15 mouse cellular contexts compared by ENCODE assay signal in the genomic region with DNA sequence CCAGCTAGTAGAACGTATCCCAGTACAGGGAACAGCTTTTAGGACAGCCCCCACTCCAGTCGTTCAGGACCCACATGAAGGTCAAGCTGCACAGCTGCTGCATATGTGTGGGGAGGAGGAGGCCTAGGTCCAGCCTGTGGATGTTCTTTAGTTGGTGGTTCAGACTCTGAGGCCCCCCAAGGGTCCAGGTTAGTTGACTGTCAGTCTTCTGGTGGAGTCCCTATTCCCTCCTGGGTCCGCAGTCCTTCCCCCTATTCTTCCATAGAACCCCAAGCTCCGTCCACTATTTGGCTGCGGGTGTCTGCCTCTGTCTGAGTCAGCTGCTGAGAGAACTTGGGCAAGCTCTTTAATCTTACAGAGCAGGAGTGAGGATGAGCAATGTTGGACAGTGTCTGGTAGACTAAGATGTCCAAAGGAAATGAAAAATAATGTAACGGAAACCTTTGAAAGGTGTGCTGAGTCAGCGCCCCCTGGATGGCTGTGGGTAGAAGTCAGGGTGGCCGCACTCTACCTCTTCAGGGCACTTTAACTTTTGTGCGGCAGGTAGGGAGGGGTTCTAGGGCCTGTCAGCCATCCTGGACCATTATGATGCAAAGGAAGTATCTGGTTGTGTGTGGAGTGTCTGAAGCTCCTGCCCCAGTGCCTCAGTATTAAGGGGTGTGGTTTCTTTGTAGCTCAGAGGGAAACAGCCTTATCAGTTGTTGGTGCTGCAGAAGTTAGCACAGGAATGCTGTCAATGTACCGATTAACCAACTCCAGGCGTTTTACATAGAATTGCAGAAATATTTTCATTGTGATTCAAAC. TPM values are rescaled to one million over a fixed set of nuclear protein-coding genes. Genes with fewer than 3 reads are reported as not detected.
DNase-seq lines count a peak whose midpoint lies in the region; ATAC-seq and TF ChIP-seq lines count a peak whose summit lies in the region.
"Had no signal": no experiment of that assay in that cellular context is flagged by ENCODE, and none has a peak within 500 bp of the region (broad histone marks: within the 10 kb centered on the region; RNA-seq: fewer than 3 reads in every experiment).

No protein-coding gene starts in this region.

- no peak for DNase-seq in CH12.LX (ENCODE audit: extremely low read depth)
- DNase-seq in c-Kit-negative CD71-positive TER-119-positive erythroid progenitor cells, embryonic 14.5 days (ENCODE audit: low read depth, low spot score), result peak; percentile 62
- peak; percentile 37 for DNase-seq in liver, embryonic 13.5 days
- no peak for DNase-seq in adrenal gland, adult 2 months
- DNase-seq in limb, embryonic 10.5 days (ENCODE audit: low spot score), result no peak
- no peak for DNase-seq in midbrain, embryonic 14.5 days
- DNase-seq: cerebellum, adult 8-10 months; lung, adult 18-20 months; thymus, postnatal 14 days had no signal

- in situ Hi-C loops in CH12.LX (cut with MboI; ENCODE audit: low pct_ligation_motif_present, low pct_unique_long_range_greater_than_20kb, low sequenced_read_pairs), result no loop called here

- H3K27me3 ChIP-seq in CH12.LX (replicated peaks) (no peaks in the 10 kb centered on the region), ES-Bruce4 (ENCODE audit: control insufficient read depth, insufficient read depth, low read length, poor library complexity, severe bottlenecking) (no peaks in the 10 kb centered on the region)
- no peaks in the 10 kb centered on the region for H3K27me3 ChIP-seq in liver, embryonic 13.5 days
- H3K27me3 ChIP-seq in hindbrain, embryonic 16.5 days (replicated peaks; ENCODE audit: control insufficient read depth, insufficient read depth, low read length), result no peaks in the 10 kb centered on the region
- no peaks in the 10 kb centered on the region for H3K27me3 ChIP-seq in limb, embryonic 10.5 days (ENCODE audit: low read depth, poor library complexity, severe bottlenecking)
- H3K27me3 ChIP-seq in midbrain, embryonic 14.5 days (ENCODE audit: control insufficient read depth, insufficient read depth, low read length), result no peaks in the 10 kb centered on the region

- no peaks in the 10 kb centered on the region for H3K79me2 ChIP-seq in CH12.LX (replicated peaks; ENCODE audit: control insufficient read depth, extremely low read depth, insufficient read depth, poor library complexity, severe bottlenecking)

- H3K36me3 ChIP-seq in CH12.LX (replicated peaks in 1 of 2; ENCODE audit: control insufficient read depth in 1 of 2, insufficient read depth in 1 of 2, low read length in 1 of 2) (peaks cover 12 to 39% of the 10 kb centered on the region in 2 experiments), ES-Bruce4 (ENCODE audit: control insufficient read depth, insufficient read depth, low read length, poor library complexity, severe bottlenecking) (no peaks in the 10 kb centered on the region; the same call in 1 of the 2 replicates)
- peaks cover 10% of the 10 kb centered on the region; the same call in 1 of the 2 replicates for H3K36me3 ChIP-seq in liver, embryonic 13.5 days
- no peaks in the 10 kb centered on the region for H3K36me3 ChIP-seq in hindbrain, embryonic 16.5 days (ENCODE audit: control insufficient read depth, insufficient read depth, low read length)
- H3K36me3 ChIP-seq in limb, embryonic 10.5 days, result peaks cover 16% of the 10 kb centered on the region
- peaks cover 3% of the 10 kb centered on the region; the same call in 1 of the 2 replicates for H3K36me3 ChIP-seq in midbrain, embryonic 14.5 days (ENCODE audit: control insufficient read depth, insufficient read depth, low read length)

- no peak for TF ChIP-seq EP300 in CH12.LX (IDR thresholded peaks at IDR 0.05; ENCODE audit: low read length)
- TF ChIP-seq EP300 in ES-Bruce4 (IDR thresholded peaks at IDR 0.05; ENCODE audit: insufficient read depth, low read depth, low read length), result peak; percentile 80; the same call in 1 of the 2 replicates

- TF ChIP-seq CTCF in CH12.LX (conservative IDR thresholded peaks at IDR 0.05 in 1 of 2, IDR thresholded peaks at IDR 0.05 in 1 of 2; ENCODE audit: low read depth in 2 of 2, low read length in 2 of 2) (no peak), ES-Bruce4 (IDR thresholded peaks at IDR 0.05; ENCODE audit: low read depth, low read length) (peak; percentile 28)

- H3K4me3 ChIP-seq in CH12.LX (replicated peaks in 1 of 3; ENCODE audit: low read depth in 2 of 3, low read length in 2 of 3, poor library complexity in 1 of 3) (no peak overlapping the region), ES-Bruce4 (ENCODE audit: low read depth, low read length) (no peak overlapping the region)
- H3K4me3 ChIP-seq in liver, embryonic 13.5 days (replicated peaks), result peak overlapping the region; percentile 16
- H3K4me3 ChIP-seq in hindbrain, embryonic 16.5 days (ENCODE audit: low read length), result no peak overlapping the region
- no peak overlapping the region for H3K4me3 ChIP-seq in limb, embryonic 10.5 days
- H3K4me3 ChIP-seq in midbrain, embryonic 14.5 days (replicated peaks; ENCODE audit: low read depth, low read length), result no peak overlapping the region

- 44% methylated on average over 11 of the region's 11 CpGs for WGBS in liver, embryonic 13.5 days (ENCODE audit: insufficient replicate concordance)
- 77% methylated on average over 11 of the region's 11 CpGs for WGBS in hindbrain, embryonic 16.5 days
- WGBS in limb, embryonic 10.5 days, result 78% methylated on average over 11 of the region's 11 CpGs
- WGBS in midbrain, embryonic 14.5 days, result 82% methylated on average over 11 of the region's 11 CpGs

- H3K4me1 ChIP-seq in CH12.LX (ENCODE audit: control insufficient read depth in 1 of 2, insufficient read depth in 2 of 2), result peaks cover 13 to 40% of the 10 kb centered on the region in 2 experiments
- peaks cover 4% of the 10 kb centered on the region for H3K4me1 ChIP-seq in ES-Bruce4 (ENCODE audit: control insufficient read depth, insufficient read depth, low read length)
- H3K4me1 ChIP-seq in liver, embryonic 13.5 days (replicated peaks), result peaks cover 50% of the 10 kb centered on the region
- H3K4me1 ChIP-seq in hindbrain, embryonic 16.5 days (ENCODE audit: control insufficient read depth, insufficient read depth, low read depth, low read length), result no peaks in the 10 kb centered on the region
- peaks cover 13% of the 10 kb centered on the region for H3K4me1 ChIP-seq in limb, embryonic 10.5 days
- H3K4me1 ChIP-seq in midbrain, embryonic 14.5 days (ENCODE audit: control insufficient read depth, insufficient read depth, low read length), result no peaks in the 10 kb centered on the region

- H3K9me3 ChIP-seq in CH12.LX (replicated peaks; ENCODE audit: low read length) (no peaks in the 10 kb centered on the region), ES-Bruce4 (replicated peaks; ENCODE audit: control insufficient read depth, insufficient read depth, low read length, poor library complexity, severe bottlenecking) (no peaks in the 10 kb centered on the region)
- H3K9me3 ChIP-seq in liver, embryonic 13.5 days (replicated peaks), result no peaks in the 10 kb centered on the region
- H3K9me3 ChIP-seq in hindbrain, embryonic 16.5 days (ENCODE audit: control insufficient read depth, low read length), result no peaks in the 10 kb centered on the region
- H3K9me3 ChIP-seq in limb, embryonic 10.5 days (replicated peaks), result no peaks in the 10 kb centered on the region
- H3K9me3 ChIP-seq in midbrain, embryonic 14.5 days (ENCODE audit: control insufficient read depth, low read length), result no peaks in the 10 kb centered on the region

- peak; percentile 97 for ATAC-seq in liver, embryonic 13.5 days (ENCODE audit: low read depth)
- no peak for ATAC-seq in hindbrain, embryonic 16.5 days
- no peak for ATAC-seq in midbrain, embryonic 14.5 days (ENCODE audit: low FRiP score, low TSS enrichment)
- ATAC-seq: activated CD4-positive, CD25-positive, alpha-beta regulatory T cell, adult 4 months had no signal

- no peak for TF ChIP-seq RAD21 in CH12.LX (IDR thresholded peaks at IDR 0.05; ENCODE audit: low read depth, low read length)

- no peak overlapping the region for H3K27ac ChIP-seq in CH12.LX (ENCODE audit: insufficient read depth, low read depth)
- peak overlapping the region; percentile 66 for H3K27ac ChIP-seq in ES-Bruce4 (ENCODE audit: insufficient read depth, low read length)
- peak overlapping the region; percentile 91 for H3K27ac ChIP-seq in liver, embryonic 13.5 days
- H3K27ac ChIP-seq in hindbrain, embryonic 16.5 days (ENCODE audit: low read depth, low read length), result no peak overlapping the region
- H3K27ac ChIP-seq in limb, embryonic 10.5 days, result no peak overlapping the region
- H3K27ac ChIP-seq in midbrain, embryonic 14.5 days (replicated peaks; ENCODE audit: low read depth, low read length), result no peak overlapping the region
- H3K27ac ChIP-seq: kidney, postnatal 0 days; macrophage had no signal

- no peak overlapping the region for H3K4me2 ChIP-seq in CH12.LX (ENCODE audit: insufficient read depth, low read depth, poor library complexity, severe bottlenecking)
- peak overlapping the region; percentile 53 for H3K4me2 ChIP-seq in liver, embryonic 13.5 days
- H3K4me2 ChIP-seq in hindbrain, embryonic 16.5 days (ENCODE audit: low read length), result no peak overlapping the region
- H3K4me2 ChIP-seq in midbrain, embryonic 14.5 days (ENCODE audit: low read length), result no peak overlapping the region

- TF ChIP-seq POLR2A in CH12.LX (IDR thresholded peaks at IDR 0.05; ENCODE audit: low read depth, low read length) (no peak), ES-Bruce4 (IDR thresholded peaks at IDR 0.05; ENCODE audit: insufficient read depth, low read length) (no peak)

- dilution Hi-C loops in CH12.LX (cut with MboI; ENCODE audit: extremely low pct_ligation_motif_present, extremely low pct_unique_long_range_greater_than_20kb, low sequenced_read_pairs), result no loop called here

- H3K9ac ChIP-seq in CH12.LX (ENCODE audit: insufficient read depth, low read depth), result no peak overlapping the region
- H3K9ac ChIP-seq in ES-Bruce4 (ENCODE audit: low read depth, poor library complexity, severe bottlenecking), result no peak overlapping the region
- peak overlapping the region; percentile 65 for H3K9ac ChIP-seq in liver, embryonic 13.5 days
- H3K9ac ChIP-seq in hindbrain, embryonic 16.5 days (ENCODE audit: low read depth, low read length), result no peak overlapping the region
- no peak overlapping the region for H3K9ac ChIP-seq in midbrain, embryonic 14.5 days (replicated peaks; ENCODE audit: low read length)

RNA-seq across cellular contexts. Expression of gene Ddx59, which starts 12.3 kb away (rescaled TPM):
- total RNA-seq in CH12.LX (2012; rRNA removed) (7.2 and 9.0 TPM in 2 replicates), CH12.LX (2014; rRNA removed) (10.9 and 12.2 TPM in 2 replicates)
- polyA plus RNA-seq in CH12.LX (2012; ENCODE audit: insufficient read length, low read depth) (6.9 and 8.1 TPM in 2 replicates), ES-Bruce4 (2011; ENCODE audit: insufficient read depth, insufficient read length, low read depth, missing spikeins) (17.9 and 22.0 TPM in 2 replicates)
- polyA plus RNA-seq in liver, embryonic 13.5 days (2015; fragmentation: Nextera tagmentation; extraction: Ambion mirVana), result 7.2 and 7.6 TPM in 2 replicates
- 17.2 TPM in 2 replicates for polyA plus RNA-seq in hindbrain, embryonic 16.5 days (2015; fragmentation: Nextera tagmentation; extraction: Ambion mirVana)
- total RNA-seq in adrenal gland, adult 2 months (2021), result 10 to 100 TPM; 13.6 to 14.0 TPM
- polyA plus RNA-seq in adrenal gland, adult 2 months (2012; rRNA removed), result 0.90 and 1.3 TPM in 2 replicates
- polyA plus RNA-seq in limb, embryonic 10.5 days (2016; fragmentation: Nextera tagmentation; extraction: Ambion mirVana), result 16.5 and 17.8 TPM in 2 replicates
- 13.0 and 18.5 TPM in 2 replicates for polyA plus RNA-seq in midbrain, embryonic 14.5 days (2014; fragmentation: Nextera tagmentation; extraction: Ambion mirVana)

RNA-seq across cellular contexts. Expression of gene Kif14, which starts 38.8 kb away (rescaled TPM):
- 7.8 and 9.2 TPM in 2 replicates for total RNA-seq in CH12.LX (2012; rRNA removed)
- 4.5 and 5.5 TPM in 2 replicates for total RNA-seq in CH12.LX (2014; rRNA removed)
- polyA plus RNA-seq in CH12.LX (2012; ENCODE audit: insufficient read length, low read depth), result 12.0 and 12.7 TPM in 2 replicates
- polyA plus RNA-seq in ES-Bruce4 (2011; ENCODE audit: insufficient read depth, insufficient read length, low read depth, missing spikeins), result 32.0 and 37.1 TPM in 2 replicates
- polyA plus RNA-seq in liver, embryonic 13.5 days (2015; fragmentation: Nextera tagmentation; extraction: Ambion mirVana), result 4.8 and 6.7 TPM in 2 replicates
- 0.74 and 0.87 TPM in 2 replicates for polyA plus RNA-seq in hindbrain, embryonic 16.5 days (2015; fragmentation: Nextera tagmentation; extraction: Ambion mirVana)
- total RNA-seq in adrenal gland, adult 2 months (2021), result under 1 TPM; 0.28 to 0.52 TPM
- 0.03 and 0.06 TPM in 2 replicates for polyA plus RNA-seq in adrenal gland, adult 2 months (2012; rRNA removed)
- 7.7 and 9.8 TPM in 2 replicates for polyA plus RNA-seq in limb, embryonic 10.5 days (2016; fragmentation: Nextera tagmentation; extraction: Ambion mirVana)
- polyA plus RNA-seq in midbrain, embryonic 14.5 days (2014; fragmentation: Nextera tagmentation; extraction: Ambion mirVana), result 0.84 and 2.0 TPM in 2 replicates
- total RNA-seq: monocyte, adult 5-6 weeks had no signal

Comparison
In these comparisons a context has a peak if more than half of its experiments do, and no peak if none do; other contexts are left out.
1. DNase-seq: peak in c-Kit-negative CD71-positive TER-119-positive erythroid progenitor cells, embryonic 14.5 days (single experiment) and liver, embryonic 13.5 days (single experiment); none in CH12.LX (single experiment), adrenal gland, adult 2 months (single experiment), limb, embryonic 10.5 days (single experiment) and midbrain, embryonic 14.5 days (single experiment).
2. H3K27ac ChIP-seq: peak in ES-Bruce4 (single experiment) and liver, embryonic 13.5 days (single experiment); none in CH12.LX (single experiment), hindbrain, embryonic 16.5 days (single experiment), limb, embryonic 10.5 days (single experiment) and midbrain, embryonic 14.5 days (single experiment).